Mouse (Mus musculus): ENCODE data around the gene Nppc.

- TF ChIP-seq CTCF (conservative IDR thresholded peaks at IDR 0.05; ENCODE audit: insufficient read depth, insufficient read length, low read depth, low read length), result no peak
- TF ChIP-seq POLR2A (IDR thresholded peaks at IDR 0.05; ENCODE audit: low read depth, low read length), result no peak
These were observed 36.9 kb downstream of the Nppc start for GRCm38 (mm10) chr1:86633434-86633833.
